Mouse (Mus musculus): Measurements from ENCODE around the gene Ascc2.
"Not testable (repeated sequence)": the region's sequence is repeated elsewhere in the genome, so short reads cannot be mapped to it uniquely, and the experiment has no call there.

Gene Ascc2

GRCm38 (mm10) chr11:4685510-4685909 is 48.0 kb downstream of the Ascc2 start:
- no peak for DNase-seq

- no peak for DNase-seq
These were observed 49.5 kb downstream of the Ascc2 start for GRCm38 (mm10) chr11:4687027-4687426.

- no peak for DNase-seq
These were observed 50.3 kb downstream of the Ascc2 start for GRCm38 (mm10) chr11:4687874-4688273.

GRCm38 (mm10) chr11:4688632-4689380 is 51.3 kb downstream of the Ascc2 start:
- no peak for DNase-seq

- DNase-seq = no peak
These were observed 52.8 kb downstream of the Ascc2 start for GRCm38 (mm10) chr11:4690353-4690752.

GRCm38 (mm10) chr11:4691213-4691612 is 53.7 kb downstream of the Ascc2 start:
- no peak for DNase-seq

GRCm38 (mm10) chr11:4692162-4692561 is 54.6 kb downstream of the Ascc2 start:
- peak in 1 of 2 experiments; percentile 27 for DNase-seq

- peak; percentile 41 to 64 for DNase-seq
These were observed 59.8 kb downstream of the Ascc2 start for GRCm38 (mm10) chr11:4697043-4697983.

- DNase-seq = no peak
These were observed 63.2 kb downstream of the Ascc2 start for GRCm38 (mm10) chr11:4700726-4701125.

GRCm38 (mm10) chr11:4703688-4704071 is 66.1 kb downstream of the Ascc2 start:
- no peak for DNase-seq

- DNase-seq = peak; percentile 95 to 97
These were observed 66.8 kb downstream of the Ascc2 start, which contains the start of the genes Uqcr10 and Zmat5 for GRCm38 (mm10) chr11:4704072-4704964. Uqcr10 (minus strand) TSS chr11:4704342. Zmat5 (plus strand) TSS chr11:4704678.

- DNase-seq = no peak
These were observed 67.6 kb downstream of the Ascc2 start for GRCm38 (mm10) chr11:4705178-4705577.

- not testable (repeated sequence) for DNase-seq
These were observed 72.6 kb downstream of the Ascc2 start for GRCm38 (mm10) chr11:4710188-4710587.

- no peak for DNase-seq
These were observed 75.3 kb downstream of the Ascc2 start for GRCm38 (mm10) chr11:4712822-4713221.

- DNase-seq = no peak
These were observed 77.2 kb downstream of the Ascc2 start for GRCm38 (mm10) chr11:4714727-4715126.

- no peak for DNase-seq
These were observed 78.0 kb downstream of the Ascc2 start for GRCm38 (mm10) chr11:4715596-4715995.

GRCm38 (mm10) chr11:4716530-4717236 is 79.1 kb downstream of the Ascc2 start:
- no peak for DNase-seq

- no peak for DNase-seq
These were observed 81.0 kb downstream of the Ascc2 start for GRCm38 (mm10) chr11:4718548-4718947.

- no peak for DNase-seq
These were observed 82.4 kb downstream of the Ascc2 start for GRCm38 (mm10) chr11:4719961-4720360.

- DNase-seq = no peak
These were observed 82.8 kb downstream of the Ascc2 start for GRCm38 (mm10) chr11:4720393-4720792.

- no peak for DNase-seq
These were observed 83.5 kb downstream of the Ascc2 start for GRCm38 (mm10) chr11:4720900-4721580.

Measured in kidney, postnatal 36 days (tissue).